Mouse (Mus musculus) C2C12 (cell line): ENCODE data around the gene Tmem233.

ENCODE experiments used
- CTCF ChIP-seq: IDR thresholded peaks from one replicate; pipeline ENCODE4 v1.5.1; 2011; ENCODE audit not compliant: control insufficient read depth, insufficient read depth, insufficient read length
- FOSL1 ChIP-seq: IDR thresholded peaks from one replicate; pipeline ENCODE4 v1.8.0; 2011; ENCODE audit warnings: mild to moderate bottlenecking, low read length; ENCODE audit not compliant: poor library complexity, insufficient read depth, severe bottlenecking
- USF1 ChIP-seq: IDR thresholded peaks from one replicate; pipeline ENCODE4 v1.6.1; 2011; ENCODE audit warnings: low read depth, mild to moderate bottlenecking, control low read depth, moderate library complexity

- TF ChIP-seq CTCF (peak; percentile 51), USF1 (no peak), FOSL1 (no peak)
These were observed 51.9 kb downstream of the Tmem233 start for GRCm38 (mm10) chr5:116031190-116031577.
